In genomic region chr13:55463399-55464026, GRCm38 (mm10) we compare ENCODE assay signal across 8 mouse cellular contexts. TPM values are rescaled to one million over a fixed set of nuclear protein-coding genes. Genes with fewer than 3 reads are reported as not detected.
DNase-seq lines count a peak whose midpoint lies in the region; ATAC-seq and TF ChIP-seq lines count a peak whose summit lies in the region.

No protein-coding gene starts in this region.

- peaks cover 17% of the 10 kb centered on the region for H3K27me3 ChIP-seq in heart, embryonic 14.5 days (ENCODE audit: control insufficient read depth, insufficient read depth, low read length)
- peaks cover 35% of the 10 kb centered on the region for H3K27me3 ChIP-seq in heart, postnatal 0 days (ENCODE audit: control insufficient read depth, insufficient read depth, low read length)
- no peaks in the 10 kb centered on the region for H3K27me3 ChIP-seq in midbrain, embryonic 11.5 days (ENCODE audit: control insufficient read depth, insufficient read depth, low read length)

- H3K4me3 ChIP-seq in heart, embryonic 14.5 days (ENCODE audit: control insufficient read depth in 1 of 2, insufficient read depth in 1 of 2, low read depth in 1 of 2, low read length in 2 of 2): peak overlapping the region; percentile 57 to 61
- peak overlapping the region; percentile 61 for H3K4me3 ChIP-seq in heart, postnatal 0 days (ENCODE audit: low read depth, low read length)
- H3K4me3 ChIP-seq in midbrain, embryonic 11.5 days (ENCODE audit: low read depth, low read length): peak overlapping the region; percentile 53

- peak overlapping the region; percentile 76 for H3K9ac ChIP-seq in heart, embryonic 14.5 days (ENCODE audit: low read length)
- peak overlapping the region; percentile 60; the same call in 1 of the 2 replicates for H3K9ac ChIP-seq in heart, postnatal 0 days (replicated peaks; ENCODE audit: low read depth, low read length)
- H3K9ac ChIP-seq in midbrain, embryonic 11.5 days (ENCODE audit: low read length): peak overlapping the region; percentile 87

- H3K36me3 ChIP-seq in heart, embryonic 14.5 days (ENCODE audit: control insufficient read depth, insufficient read depth, low read length): peaks cover 37% of the 10 kb centered on the region
- peaks cover 28% of the 10 kb centered on the region for H3K36me3 ChIP-seq in heart, postnatal 0 days (replicated peaks; ENCODE audit: control insufficient read depth, insufficient read depth, low read length)
- H3K36me3 ChIP-seq in midbrain, embryonic 11.5 days (ENCODE audit: control insufficient read depth, insufficient read depth, low read length): peaks cover 13% of the 10 kb centered on the region; the same call in 1 of the 2 replicates

- ATAC-seq in heart, embryonic 14.5 days (ENCODE audit: insufficient number of reproducible peaks, insufficient read depth, low FRiP score, low read depth): no peak
- ATAC-seq in heart, postnatal 0 days (ENCODE audit: insufficient read depth, low read depth): no peak
- no peak; the same call in 1 of the 2 replicates for ATAC-seq in midbrain, embryonic 11.5 days (ENCODE audit: low FRiP score)

- H3K9me3 ChIP-seq in heart, embryonic 14.5 days (ENCODE audit: control insufficient read depth, low read length): no peaks in the 10 kb centered on the region
- no peaks in the 10 kb centered on the region for H3K9me3 ChIP-seq in heart, postnatal 0 days (replicated peaks; ENCODE audit: control insufficient read depth, low read length)
- H3K9me3 ChIP-seq in midbrain, embryonic 11.5 days (ENCODE audit: control insufficient read depth, low read length): no peaks in the 10 kb centered on the region

- no peak for TF ChIP-seq CTCF in heart, postnatal 0 days (IDR thresholded peaks at IDR 0.05; ENCODE audit: low read depth)

- TF ChIP-seq EP300 in heart, postnatal 0 days (IDR thresholded peaks at IDR 0.05; ENCODE audit: low read depth): no peak

- no peak overlapping the region for H3K27ac ChIP-seq in heart, embryonic 14.5 days (replicated peaks in 1 of 2; ENCODE audit: control insufficient read depth in 1 of 2, insufficient read depth in 1 of 2, low read depth in 2 of 2, low read length in 2 of 2)
- no peak overlapping the region for H3K27ac ChIP-seq in heart, postnatal 0 days (ENCODE audit: low read depth)
- H3K27ac ChIP-seq in midbrain, embryonic 11.5 days (ENCODE audit: low read depth, low read length): peak overlapping the region; percentile 97

- H3K4me2 ChIP-seq in heart, embryonic 14.5 days (ENCODE audit: low read length): peak overlapping the region; percentile 98
- peak overlapping the region; percentile 97 for H3K4me2 ChIP-seq in heart, postnatal 0 days (ENCODE audit: low read depth, low read length)
- peak overlapping the region; percentile 54 for H3K4me2 ChIP-seq in midbrain, embryonic 11.5 days

- DNase-seq in heart, adult 8-10 months (ENCODE audit: low spot score): no peak
- peak; percentile 62 for DNase-seq in adipocyte (ENCODE audit: low spot score)
- no peak for DNase-seq in heart, postnatal 0 days (ENCODE audit: low spot score)
- DNase-seq in midbrain, embryonic 11.5 days (ENCODE audit: low spot score, missing footprints): peak; percentile 86
- no peak for DNase-seq in left cerebral cortex, adult 8-10 months (ENCODE audit: low spot score in 2 of 2)
- no peak for DNase-seq in layer of hippocampus, adult 11-12 months (ENCODE audit: low spot score)
- DNase-seq in frontal cortex, postnatal 25 days (ENCODE audit: low spot score in 2 of 2): no peak

- H3K4me1 ChIP-seq in heart, embryonic 14.5 days (ENCODE audit: control insufficient read depth in 2 of 2, insufficient read depth in 2 of 2, low read length in 2 of 2): peaks cover 3 to 14% of the 10 kb centered on the region in 2 experiments; a peak in 3 of 4 replicates
- peaks cover 13% of the 10 kb centered on the region for H3K4me1 ChIP-seq in heart, postnatal 0 days (ENCODE audit: control insufficient read depth, insufficient read depth)
- H3K4me1 ChIP-seq in midbrain, embryonic 11.5 days (ENCODE audit: control insufficient read depth, insufficient read depth, low read length): peaks cover 26% of the 10 kb centered on the region

- 16% methylated on average over 14 of the region's 14 CpGs for WGBS in heart, embryonic 14.5 days
- 17% methylated on average over 14 of the region's 14 CpGs for WGBS in heart, postnatal 0 days
- 7% methylated on average over 14 of the region's 14 CpGs for WGBS in midbrain, embryonic 11.5 days

RNA-seq across cellular contexts. Expression of gene Prr7, which starts 0.6 kb away (rescaled TPM):
- 0.24 and 0.30 TPM in 2 replicates for polyA plus RNA-seq in heart, embryonic 14.5 days (2014; fragmentation: Nextera tagmentation; extraction: Ambion mirVana)
- 1 to 10 TPM in 1 of 4 experiments, under 1 TPM in 3; 0.44 to 1.2 (median 0.65) TPM for total RNA-seq in heart, adult 8-10 months (2022)
- 3.6 and 8.2 TPM in 2 replicates for total RNA-seq in heart, postnatal 0 days (2014; rRNA removed; ENCODE audit: low replicate concordance)
- 0.08 TPM in 1 of 2 replicates, not detected in the other for polyA plus RNA-seq in heart, postnatal 0 days (2015; fragmentation: Nextera tagmentation; extraction: Ambion mirVana)
- 2.8 and 3.0 TPM in 2 replicates for polyA plus RNA-seq in midbrain, embryonic 11.5 days (2014; fragmentation: Nextera tagmentation; extraction: Ambion mirVana)
- 10 to 100 TPM; 50.8 to 62.7 (median 59.7) TPM for total RNA-seq in left cerebral cortex, adult 8-10 months (2022)

RNA-seq across cellular contexts. Expression of gene Grk6, which starts 18.6 kb away (rescaled TPM):
- polyA plus RNA-seq in heart, embryonic 14.5 days (2014; fragmentation: Nextera tagmentation; extraction: Ambion mirVana): 20.6 and 23.6 TPM in 2 replicates
- total RNA-seq in heart, adult 8-10 months (2022): 10 to 100 TPM; 14.9 to 19.0 (median 16.6) TPM
- total RNA-seq in heart, postnatal 0 days (2014; rRNA removed; ENCODE audit: low replicate concordance): 27.2 and 44.4 TPM in 2 replicates
- polyA plus RNA-seq in heart, postnatal 0 days (2015; fragmentation: Nextera tagmentation; extraction: Ambion mirVana): 10.7 TPM in 2 replicates
- polyA plus RNA-seq in midbrain, embryonic 11.5 days (2014; fragmentation: Nextera tagmentation; extraction: Ambion mirVana): 42.0 and 52.3 TPM in 2 replicates
- 10 to 100 TPM; 60.0 to 65.3 (median 61.9) TPM for total RNA-seq in left cerebral cortex, adult 8-10 months (2022)

RNA-seq across cellular contexts. Expression of gene Dbn1, which starts 24.4 kb away (rescaled TPM):
- 51.8 and 53.5 TPM in 2 replicates for polyA plus RNA-seq in heart, embryonic 14.5 days (2014; fragmentation: Nextera tagmentation; extraction: Ambion mirVana)
- total RNA-seq in heart, adult 8-10 months (2022): 1 to 10 TPM; 3.8 to 6.4 (median 5.1) TPM
- total RNA-seq in heart, postnatal 0 days (2014; rRNA removed; ENCODE audit: low replicate concordance): 38.5 and 46.0 TPM in 2 replicates
- 30.2 and 30.9 TPM in 2 replicates for polyA plus RNA-seq in heart, postnatal 0 days (2015; fragmentation: Nextera tagmentation; extraction: Ambion mirVana)
- 292 and 294 TPM in 2 replicates for polyA plus RNA-seq in midbrain, embryonic 11.5 days (2014; fragmentation: Nextera tagmentation; extraction: Ambion mirVana)
- total RNA-seq in left cerebral cortex, adult 8-10 months (2022): 100 to 1,000 TPM; 216 to 253 (median 234) TPM

RNA-seq across cellular contexts. Expression of gene F12, which starts 36.9 kb away (rescaled TPM):
- polyA plus RNA-seq in heart, embryonic 14.5 days (2014; fragmentation: Nextera tagmentation; extraction: Ambion mirVana): not detected in 2 replicates
- not detected for total RNA-seq in heart, adult 8-10 months (2022)
- 0.12 TPM in 1 of 2 replicates, not detected in the other for total RNA-seq in heart, postnatal 0 days (2014; rRNA removed; ENCODE audit: low replicate concordance)
- not detected in 2 replicates for polyA plus RNA-seq in heart, postnatal 0 days (2015; fragmentation: Nextera tagmentation; extraction: Ambion mirVana)
- 0.14 TPM in 1 of 2 replicates, not detected in the other for polyA plus RNA-seq in midbrain, embryonic 11.5 days (2014; fragmentation: Nextera tagmentation; extraction: Ambion mirVana)
- total RNA-seq in left cerebral cortex, adult 8-10 months (2022): under 1 TPM; 0.39 to 0.98 (median 0.75) TPM

RNA-seq across cellular contexts. Expression of gene Pfn3, which starts 48.5 kb away (rescaled TPM):
- not detected in 2 replicates for polyA plus RNA-seq in heart, embryonic 14.5 days (2014; fragmentation: Nextera tagmentation; extraction: Ambion mirVana)
- total RNA-seq in heart, adult 8-10 months (2022): not detected
- total RNA-seq in heart, postnatal 0 days (2014; rRNA removed; ENCODE audit: low replicate concordance): not detected in 2 replicates
- not detected in 2 replicates for polyA plus RNA-seq in heart, postnatal 0 days (2015; fragmentation: Nextera tagmentation; extraction: Ambion mirVana)
- not detected in 2 replicates for polyA plus RNA-seq in midbrain, embryonic 11.5 days (2014; fragmentation: Nextera tagmentation; extraction: Ambion mirVana)
- total RNA-seq in left cerebral cortex, adult 8-10 months (2022): not detected

Comparison
In these comparisons a context has a peak if more than half of its experiments do, and no peak if none do; other contexts are left out.
1. DNase-seq: peak in adipocyte (single experiment) and midbrain, embryonic 11.5 days (single experiment); none in heart, adult 8-10 months (single experiment), heart, postnatal 0 days (single experiment), left cerebral cortex, adult 8-10 months (0 of 2), layer of hippocampus, adult 11-12 months (single experiment) and frontal cortex, postnatal 25 days (0 of 2).
2. Peak in every context shown above with its lines, with median percentiles within 50 percentile points of each other: H3K4me2 ChIP-seq, H3K4me3 ChIP-seq and H3K9ac ChIP-seq.